Mouse (Mus musculus) intestine, embryonic 14.5 days (tissue): ENCODE measurements around the gene Acbd7. TPM values are rescaled to one million over a fixed set of nuclear protein-coding genes. Genes with fewer than 3 reads are reported as not detected.

Experiments used
- ATAC-seq: fragments of 200-750 bp; cut with Nextera tagmentation; replicated peaks from 2 replicates; pipeline ENCODE4 v1.8.0; 2017; ENCODE audit warnings: low read depth, moderate number of reproducible peaks, moderate TSS enrichment, moderate library complexity; ENCODE audit not compliant: low FRiP score, low TSS enrichment
- DNase-seq: peaks from one replicate; pipeline ENCODE4 v3.0.0-alpha.2; 2018; ENCODE audit warnings: low spot score
- H3K27ac ChIP-seq: fragments of 300-500 bp; sonication (generic); 2 replicates; pipeline ENCODE4 v1.5.1; 2014; ENCODE audit warnings: low read depth, mild to moderate bottlenecking, control low read depth
- H3K27me3 ChIP-seq: fragments of 300-500 bp; sonication (generic); replicated peaks from 2 replicates; pipeline ENCODE4 v1.6.1; 2014; ENCODE audit warnings: low read length, control low read depth; ENCODE audit not compliant: control insufficient read depth, insufficient read depth
- H3K36me3 ChIP-seq: fragments of 300-500 bp; sonication (generic); 2 replicates; pipeline ENCODE4 v1.6.1; 2014; ENCODE audit warnings: low read length, control low read depth; ENCODE audit not compliant: control insufficient read depth, insufficient read depth
- H3K4me1 ChIP-seq: fragments of 300-500 bp; sonication (generic); replicated peaks from 2 replicates; pipeline ENCODE4 v1.6.1; 2014; ENCODE audit warnings: low read length, control low read depth, mixed read lengths; ENCODE audit not compliant: control insufficient read depth, insufficient read depth
- H3K4me2 ChIP-seq: fragments of 300-500 bp; sonication (generic); 2 replicates; pipeline ENCODE4 v1.6.1; 2014; ENCODE audit warnings: low read length
- H3K4me3 ChIP-seq: fragments of 300-500 bp; sonication (generic); 2 replicates; pipeline ENCODE4 v1.5.1; 2014; ENCODE audit warnings: low read depth, low read length, control low read depth, mixed read lengths
- H3K9ac ChIP-seq: fragments of 300-500 bp; sonication (generic); 2 replicates; pipeline ENCODE4 v1.6.1; 2014; ENCODE audit warnings: mild to moderate bottlenecking, low read length
- H3K9me3 ChIP-seq: fragments of 300-500 bp; sonication (generic); 2 replicates; pipeline ENCODE4 v1.6.1; 2016; ENCODE audit warnings: low read length, control low read depth; ENCODE audit not compliant: control insufficient read depth
- WGBS: fragments of 180-500 bp; shearing (Covaris S2); extraction: QIAGEN DNeasy Blood & Tissue Kit; methylation state at CpG from one replicate; pipeline ENCODE4 v1.1.7; 2014; 5-methylcytosine and 5-hydroxymethylcytosine counted together
- polyA plus RNA-seq: library from polyadenylated mRNA; unstranded; fragments of >200 nt; fragmentation: Nextera tagmentation; extraction: Ambion mirVana; gene quantifications from 2 replicates; pipeline ENCODE4 v1.2.1, GENCODE M21; 2014

Acbd7 gene
- polyA plus RNA-seq, 1 experiment from 2014 or later: 0.76 TPM

DNA sequence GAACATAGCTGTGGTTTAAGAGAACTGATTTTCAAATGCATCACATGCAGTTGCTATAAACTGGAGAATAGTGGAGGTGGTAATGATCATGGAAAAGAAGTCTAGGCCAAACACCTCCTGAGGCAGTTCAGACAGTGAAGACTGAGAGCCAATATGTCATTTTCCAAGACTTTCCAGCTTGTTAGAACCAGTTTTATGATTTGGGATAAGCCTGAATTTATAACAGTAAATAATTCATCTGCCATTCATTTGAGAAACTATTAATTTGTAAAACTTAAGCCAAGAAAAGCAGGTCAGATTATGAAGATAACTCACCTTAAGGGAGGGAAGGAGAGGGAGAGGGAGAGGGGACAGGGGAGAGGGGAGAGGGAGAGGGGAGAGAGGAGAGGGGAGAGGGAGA is 17.2 kb downstream of the Acbd7 start:
- ATAC-seq (no peak), DNase-seq (no peak)
- H3K9me3 ChIP-seq: no peaks in the 10 kb centered on the region
- H3K27ac ChIP-seq: no peak overlapping the region
- no peak overlapping the region for H3K4me3 ChIP-seq
- H3K4me2 ChIP-seq: no peak overlapping the region
- no peak overlapping the region for H3K9ac ChIP-seq
- H3K27me3 ChIP-seq: no peaks in the 10 kb centered on the region
- H3K4me1 ChIP-seq: no peaks in the 10 kb centered on the region
- H3K36me3 ChIP-seq: no peaks in the 10 kb centered on the region

DNA sequence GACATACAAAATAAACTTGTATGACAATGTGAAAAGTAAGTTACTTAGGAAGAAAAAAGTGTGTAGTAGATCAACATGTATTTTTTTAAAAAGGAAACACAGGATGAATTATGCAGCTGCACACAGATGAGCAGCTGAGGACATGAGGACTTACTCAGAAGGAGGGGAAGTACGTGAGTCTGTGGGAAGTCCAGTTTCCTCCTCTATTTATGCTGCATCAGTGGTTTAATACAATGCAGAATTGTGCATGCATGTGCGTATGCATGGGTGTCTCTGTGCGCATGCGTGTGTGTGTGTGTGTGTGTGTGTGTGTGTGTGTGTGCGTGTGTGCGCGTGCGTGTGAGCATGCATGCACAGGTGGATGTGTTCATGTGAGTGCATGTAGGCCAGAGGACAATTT is 19.8 kb downstream of the Acbd7 start:
- H3K9me3 ChIP-seq: no peaks in the 10 kb centered on the region
- H3K36me3 ChIP-seq: no peaks in the 10 kb centered on the region
- DNase-seq: no peak

DNA sequence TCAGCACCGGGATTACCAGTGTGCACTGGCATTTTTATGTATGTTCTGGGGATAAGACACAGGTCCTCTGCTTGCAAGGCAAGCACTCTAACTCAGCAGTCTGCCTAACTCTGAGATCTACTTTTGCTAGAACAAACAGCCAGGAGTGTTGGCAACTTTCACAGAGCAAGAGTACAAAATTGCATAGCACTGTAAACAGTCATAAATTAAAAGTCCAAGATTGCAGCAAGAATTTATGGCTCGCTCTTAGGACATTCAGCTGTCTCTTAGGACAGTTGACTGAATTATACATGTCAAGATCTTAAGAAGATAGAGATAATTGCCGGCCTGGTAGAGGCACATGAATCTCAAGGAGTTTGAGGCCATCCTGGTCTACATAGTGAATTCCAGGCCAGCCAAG is 20.3 kb downstream of the Acbd7 start:
- 27% methylated on average over 3 of the region's 3 CpGs for WGBS
- DNase-seq (no peak), ATAC-seq (no peak)
- Histone ChIP-seq H3K27me3 (no peaks in the 10 kb centered on the region), H3K4me2 (no peak overlapping the region), H3K9me3 (no peaks in the 10 kb centered on the region), H3K4me1 (no peaks in the 10 kb centered on the region), H3K27ac (no peak overlapping the region), H3K4me3 (no peak overlapping the region), H3K9ac (no peak overlapping the region), H3K36me3 (no peaks in the 10 kb centered on the region)

More for the DNA sequence above, 19.8 kb downstream of the Acbd7 start:
- Histone ChIP-seq H3K9ac (no peak overlapping the region), H3K4me2 (no peak overlapping the region), H3K27ac (no peak overlapping the region), H3K4me3 (no peak overlapping the region), H3K4me1 (no peaks in the 10 kb centered on the region), H3K27me3 (no peaks in the 10 kb centered on the region)
- no peak for ATAC-seq
- WGBS: 84% methylated on average over 8 of the region's 8 CpGs

DNA sequence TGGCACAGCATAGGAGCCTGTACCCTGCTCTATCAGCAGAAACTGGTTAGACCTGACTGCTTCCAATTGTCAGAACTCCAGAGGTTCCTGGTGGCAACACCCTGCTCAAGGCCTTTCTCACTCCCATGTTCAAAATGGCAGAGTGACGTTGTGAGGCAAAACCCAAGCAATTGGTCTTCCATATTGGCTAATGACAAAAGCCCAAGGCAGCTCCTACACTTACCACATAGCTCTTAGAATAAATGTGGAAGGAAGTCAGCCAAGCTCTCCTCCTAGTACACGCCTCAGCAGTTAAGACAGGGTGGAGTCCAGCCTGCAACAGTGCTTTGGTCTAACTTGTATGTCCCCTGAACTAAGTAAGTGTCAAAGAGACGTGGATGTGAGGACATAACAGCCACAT is 21.9 kb downstream of the Acbd7 start:
- Histone ChIP-seq H3K9me3 (no peaks in the 10 kb centered on the region), H3K27ac (no peak overlapping the region), H3K27me3 (no peaks in the 10 kb centered on the region), H3K4me2 (no peak overlapping the region), H3K36me3 (no peaks in the 10 kb centered on the region), H3K9ac (no peak overlapping the region), H3K4me3 (no peak overlapping the region), H3K4me1 (no peaks in the 10 kb centered on the region)
- 66% methylated on average over 3 of the region's 3 CpGs for WGBS
- ATAC-seq (no peak), DNase-seq (no peak)

DNA sequence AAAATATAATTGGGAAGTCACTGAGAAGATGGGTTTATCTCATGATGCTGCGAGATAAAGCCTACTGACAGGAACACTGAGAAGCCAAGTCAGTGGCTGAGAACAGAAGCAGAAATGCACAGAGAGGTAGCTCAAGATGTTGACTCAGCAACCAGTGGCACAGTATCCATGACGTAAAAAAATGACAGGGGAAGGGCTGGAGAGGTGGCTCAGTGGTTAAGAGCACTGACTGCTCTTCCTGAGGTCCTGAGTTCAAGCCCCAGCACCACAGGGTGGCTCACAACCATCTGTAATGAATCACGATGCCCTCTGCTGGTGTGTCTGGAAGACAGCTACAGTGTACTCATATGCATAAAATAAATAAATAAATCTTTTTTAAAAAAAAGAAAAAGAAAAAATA is 25.1 kb downstream of the Acbd7 start:
- 76% methylated on average over 3 of the region's 3 CpGs for WGBS
- Histone ChIP-seq H3K4me3 (no peak overlapping the region), H3K36me3 (no peaks in the 10 kb centered on the region), H3K27ac (no peak overlapping the region), H3K4me2 (no peak overlapping the region), H3K9ac (no peak overlapping the region), H3K27me3 (no peaks in the 10 kb centered on the region), H3K9me3 (no peaks in the 10 kb centered on the region), H3K4me1 (no peaks in the 10 kb centered on the region)
- ATAC-seq (no peak), DNase-seq (no peak)

DNA sequence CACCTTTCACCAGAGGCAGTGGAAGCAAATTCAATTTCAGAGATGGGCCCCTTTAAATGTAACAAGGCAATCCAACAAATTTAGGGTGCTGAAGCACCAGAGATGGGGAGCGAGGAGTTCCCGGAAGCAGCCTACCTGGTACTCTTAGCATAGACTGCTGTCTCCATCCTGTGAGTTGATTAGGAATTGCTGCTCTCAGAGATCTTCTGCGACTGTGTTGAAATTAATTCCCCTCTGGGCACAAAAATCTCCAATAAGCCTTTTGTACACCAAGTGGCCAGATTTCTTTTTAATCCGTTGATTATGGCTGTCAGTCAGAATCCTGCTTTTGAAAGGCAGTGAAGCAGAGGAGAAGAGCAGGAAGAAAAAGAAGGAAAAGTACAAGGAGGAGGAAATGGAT is 29.2 kb downstream of the Acbd7 start:
- H3K4me1 ChIP-seq: no peaks in the 10 kb centered on the region
- no peaks in the 10 kb centered on the region for H3K9me3 ChIP-seq
- H3K27ac ChIP-seq: no peak overlapping the region
- WGBS: 60% methylated on average over 4 of the region's 4 CpGs
- no peak overlapping the region for H3K4me2 ChIP-seq
- H3K9ac ChIP-seq: no peak overlapping the region
- ATAC-seq (no peak), DNase-seq (no peak)
- H3K36me3 ChIP-seq: no peaks in the 10 kb centered on the region
- H3K4me3 ChIP-seq: no peak overlapping the region
- no peaks in the 10 kb centered on the region for H3K27me3 ChIP-seq

DNA sequence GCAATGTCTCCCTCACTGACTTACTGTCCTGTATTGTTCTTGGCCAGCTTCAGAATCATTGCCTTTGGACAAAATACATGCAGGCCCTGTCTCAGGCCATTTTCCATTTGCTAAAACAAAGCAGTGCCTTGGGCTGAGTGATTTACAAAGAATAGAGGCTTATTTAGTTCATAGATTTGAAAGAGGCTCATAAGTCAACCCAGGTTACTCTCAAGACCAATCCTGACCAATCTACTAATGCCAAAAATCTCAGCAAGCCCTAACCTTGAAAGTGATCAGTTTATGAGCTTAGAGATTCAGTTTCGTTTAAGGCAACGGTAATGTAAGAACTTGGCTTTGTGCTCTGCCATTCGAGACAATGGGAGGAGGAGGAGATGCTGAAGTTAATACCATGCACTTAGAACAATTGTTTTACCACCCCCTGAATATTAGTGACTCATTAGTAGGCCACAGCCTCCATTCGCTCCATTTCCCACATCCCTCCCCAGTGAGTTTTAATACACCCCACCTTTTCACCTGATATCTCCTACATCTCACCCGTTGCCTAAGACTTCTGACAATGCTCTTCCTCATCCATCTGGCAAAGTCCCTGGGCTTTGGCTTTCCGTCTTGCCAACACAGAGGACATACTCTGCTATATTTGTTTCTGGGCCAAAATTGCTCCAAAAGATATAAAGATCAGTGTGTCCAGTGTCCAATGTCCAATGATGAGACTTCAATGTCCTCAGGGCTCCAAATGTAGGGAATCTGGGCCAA is 51.3 kb downstream of the Acbd7 start:
- Histone ChIP-seq H3K9ac (no peak overlapping the region), H3K27ac (no peak overlapping the region), H3K4me3 (no peak overlapping the region), H3K36me3 (no peaks in the 10 kb centered on the region), H3K4me2 (no peak overlapping the region), H3K4me1 (no peaks in the 10 kb centered on the region), H3K9me3 (no peaks in the 10 kb centered on the region), H3K27me3 (no peaks in the 10 kb centered on the region)
- no peak for ATAC-seq
- DNase-seq: no peak
- 82% methylated on average over 6 of the region's 6 CpGs for WGBS

Other genes starting within 250 kb of the Acbd7 start
- 39.9 and 41.1 TPM in 2 replicates for gene Fam171a1, start 221.9 kb upstream of the Acbd7 start, polyA plus RNA-seq
- gene Nmt2, start 52.0 kb upstream of the Acbd7 start, polyA plus RNA-seq: 49.9 and 51.0 TPM in 2 replicates
- gene Rpp38, start 3.5 kb upstream of the Acbd7 start, polyA plus RNA-seq: 28.3 and 36.5 TPM in 2 replicates
- not detected in 2 replicates for gene Olah, start 61.0 kb downstream of the Acbd7 start, polyA plus RNA-seq
- not detected in 2 replicates for gene Meig1, start 86.5 kb downstream of the Acbd7 start, polyA plus RNA-seq
- gene Dclre1c, start 88.0 kb downstream of the Acbd7 start, polyA plus RNA-seq: 7.2 and 7.8 TPM in 2 replicates
- gene Suv39h2, start 138.9 kb downstream of the Acbd7 start, polyA plus RNA-seq: 15.3 and 16.0 TPM in 2 replicates
- 4.8 and 5.1 TPM in 2 replicates for gene Gm45902, start 176.6 kb downstream of the Acbd7 start, polyA plus RNA-seq
- gene Hspa14, start 176.6 kb downstream of the Acbd7 start, polyA plus RNA-seq: 113 and 119 TPM in 2 replicates
- gene Cdnf, start 176.9 kb downstream of the Acbd7 start, polyA plus RNA-seq: 0.22 TPM in 2 replicates
- gene Fam107b, start 234.3 kb downstream of the Acbd7 start, polyA plus RNA-seq: 61.2 and 67.1 TPM in 2 replicates